Mouse (Mus musculus): Measurements from ENCODE around the gene Oaz3.

Oaz3 gene

DNA sequence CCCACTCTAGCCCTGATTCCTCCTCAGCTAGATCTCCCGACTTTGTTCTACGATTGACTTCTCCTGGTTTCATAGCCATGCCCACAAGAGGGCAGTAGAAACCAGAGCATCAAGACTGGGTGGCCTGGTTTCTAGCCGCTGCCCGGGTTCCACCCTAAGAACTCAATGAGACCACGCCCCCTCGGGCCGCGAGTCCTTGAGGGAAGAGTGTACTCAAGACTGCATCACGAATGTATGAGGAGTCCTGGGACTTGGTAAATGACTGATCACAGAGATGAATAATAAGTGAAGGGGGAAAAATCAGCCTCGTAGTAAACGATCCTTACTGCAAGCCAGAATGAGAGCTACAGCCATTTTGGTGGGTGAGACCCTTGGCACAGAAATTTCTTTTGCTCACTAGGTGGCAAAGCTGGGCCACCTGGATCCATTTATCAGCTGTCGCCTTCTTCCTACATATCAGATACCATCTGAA, 12.8 kb upstream of the Oaz3 start:
- peak; percentile 86 to 90 for DNase-seq

DNA sequence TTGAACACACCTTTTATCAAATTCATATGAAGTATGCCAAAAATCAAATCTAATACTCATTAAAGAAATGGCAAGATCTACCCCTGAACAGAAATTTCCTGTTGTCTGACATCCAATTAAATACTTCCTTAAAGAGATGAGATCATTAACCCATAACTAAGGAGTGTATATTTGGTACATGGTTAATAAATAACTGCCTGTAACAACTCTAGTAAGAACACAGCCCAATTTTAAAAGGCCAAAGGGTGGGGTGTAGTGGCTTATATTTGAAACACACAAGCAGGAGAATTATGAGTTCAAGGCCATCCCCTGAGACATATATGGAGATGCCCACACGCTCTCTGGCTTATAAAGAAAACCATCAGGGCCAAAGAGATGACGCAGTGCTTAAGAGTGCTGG, 5.7 kb upstream of the Oaz3 start:
- no peak for DNase-seq

DNA sequence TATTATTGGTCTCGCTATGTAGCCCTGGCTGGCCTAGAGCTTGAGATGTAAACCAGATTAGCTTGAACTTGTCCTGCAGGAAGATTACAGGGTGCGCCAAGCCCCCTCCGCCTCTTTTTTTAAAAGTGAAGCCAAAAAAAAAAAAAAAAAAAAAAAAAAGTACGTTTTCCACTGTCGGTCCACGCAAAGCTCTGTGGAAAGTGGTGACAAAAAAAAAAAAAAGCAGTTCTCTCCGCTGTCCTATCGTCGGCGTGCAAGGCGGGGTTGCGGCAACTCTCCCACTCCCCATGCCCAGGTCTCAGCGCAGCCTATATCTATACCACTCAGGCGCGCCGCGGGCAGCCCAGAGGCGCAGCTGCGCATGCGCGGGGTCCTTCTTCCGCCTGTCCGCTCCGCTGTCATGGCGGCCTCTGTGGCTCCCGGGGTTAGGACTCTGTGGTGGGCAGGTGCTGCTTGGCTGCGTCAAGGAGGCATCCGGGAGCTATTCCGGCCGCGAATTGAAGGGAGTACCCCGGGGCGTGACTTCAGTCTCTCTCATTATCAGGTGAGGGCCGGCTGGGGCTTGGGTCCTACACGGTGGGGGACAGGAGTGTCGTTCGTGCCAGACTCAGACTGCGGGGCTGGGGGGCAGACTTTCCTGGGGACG, 641 bp downstream of the Oaz3 start, which contains the start of gene Mrpl9:
Mrpl9 (plus strand) TSS at position 368 of the 646 bp plus-strand sequence.
- DNase-seq: peak; percentile 91 to 93

DNA sequence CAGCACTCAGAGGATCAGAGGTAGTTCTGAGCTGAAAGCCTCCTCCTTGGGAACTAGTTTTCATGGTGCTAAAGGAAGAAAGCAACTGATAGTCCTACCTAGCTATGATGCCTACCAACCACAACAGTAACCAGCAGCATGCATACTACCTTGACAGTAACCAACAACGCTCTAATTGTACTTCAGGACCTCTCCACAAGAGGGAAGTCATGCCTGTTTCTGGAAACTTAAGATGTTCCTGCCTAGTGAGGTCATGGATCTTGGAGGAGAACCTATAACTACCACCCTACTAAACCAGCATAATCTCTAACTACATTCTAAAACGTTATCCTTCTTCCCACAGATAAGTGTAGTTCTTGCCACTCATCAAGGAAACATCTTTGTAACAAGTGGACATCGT, 2.5 kb downstream of the Oaz3 start:
- no peak for DNase-seq

DNA sequence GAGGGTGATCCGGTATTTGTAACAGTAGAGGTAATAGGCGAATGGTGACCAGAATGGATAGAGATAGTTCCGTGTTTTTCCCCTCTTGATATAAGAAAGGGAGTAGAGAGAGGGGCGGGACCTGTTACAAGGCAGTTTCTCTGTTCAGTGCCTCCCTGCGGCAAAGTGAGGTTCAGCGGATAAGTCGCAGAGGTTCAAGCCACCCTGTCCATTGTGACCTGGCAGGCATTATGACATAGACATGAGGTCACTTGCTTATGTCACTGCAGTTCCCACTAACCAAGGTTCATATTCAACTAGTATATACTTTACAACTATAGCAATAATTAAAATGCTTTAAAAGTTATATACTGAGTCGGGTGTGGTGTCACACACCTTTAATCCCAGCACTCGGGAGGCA, 7.3 kb downstream of the Oaz3 start:
- DNase-seq: no peak

DNA sequence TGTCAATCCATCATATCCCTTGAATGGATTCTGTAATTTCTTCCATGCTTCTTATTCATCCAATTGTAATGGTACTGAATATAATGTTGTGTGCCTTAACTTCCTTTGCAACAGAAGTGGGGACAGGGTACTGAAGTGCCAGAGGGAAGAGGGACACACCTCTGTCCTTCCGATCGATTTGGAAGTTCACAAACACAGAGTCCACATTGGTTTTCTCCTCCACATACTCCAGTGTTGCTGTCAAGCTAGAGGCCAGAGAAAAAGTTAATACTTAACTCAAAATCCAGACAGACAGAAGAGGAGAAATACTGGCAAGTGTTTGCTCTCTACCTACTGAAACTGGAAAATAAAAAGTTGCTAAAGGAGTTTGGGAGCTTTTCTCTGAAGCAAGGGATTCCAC, 9.4 kb downstream of the Oaz3 start:
- no peak for DNase-seq

DNA sequence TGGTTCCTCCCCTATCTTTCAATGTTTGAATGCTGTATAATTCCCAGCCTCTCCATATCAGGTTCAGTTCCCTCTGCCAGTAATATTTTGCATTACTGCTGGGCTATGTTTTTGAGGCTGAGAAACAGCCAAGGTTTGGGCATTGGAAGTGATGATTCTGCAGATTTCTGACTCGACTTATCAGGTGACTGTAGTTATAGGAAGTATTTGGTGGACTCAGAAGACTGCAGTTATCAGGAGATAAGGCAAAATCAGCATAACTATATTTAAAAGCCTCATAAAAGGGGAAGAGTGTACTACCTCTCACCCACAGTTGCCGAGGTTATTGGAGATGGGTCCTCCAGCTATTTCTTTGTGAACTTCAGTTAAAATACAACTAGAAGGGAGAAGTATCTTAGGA, 12.7 kb downstream of the Oaz3 start:
- no peak for DNase-seq

DNA sequence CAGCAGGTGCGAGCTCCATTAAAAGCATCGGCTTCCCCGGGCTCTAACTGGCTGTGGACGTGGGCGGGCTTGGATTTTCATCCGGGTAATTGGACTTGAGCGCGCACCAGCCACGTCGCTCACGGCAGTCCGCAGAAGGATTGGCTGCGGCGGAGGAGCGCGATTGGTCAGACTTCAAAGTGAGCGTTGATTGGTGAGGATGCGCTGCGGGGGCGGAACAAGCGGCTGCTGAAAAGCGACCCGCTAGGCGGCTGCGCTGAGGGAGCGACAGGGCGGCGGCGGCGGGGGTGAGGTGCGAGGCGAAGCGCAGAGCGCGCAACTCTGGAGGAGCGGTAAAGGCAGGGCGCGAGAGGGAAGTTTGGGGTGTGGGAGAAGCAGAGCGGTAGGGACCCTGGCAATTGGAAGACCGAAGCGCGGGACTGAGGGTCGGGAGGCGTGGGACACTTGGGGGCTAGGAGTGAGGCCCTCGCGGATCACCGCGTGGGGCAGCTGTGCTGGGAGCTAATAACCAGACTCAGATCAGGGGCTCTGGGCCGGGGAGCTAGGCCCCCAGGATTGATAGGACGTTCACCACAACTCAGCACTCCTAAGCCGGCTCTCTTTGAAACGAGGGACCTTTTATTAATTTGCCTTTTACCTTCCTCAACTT, 30.6 kb downstream of the Oaz3 start, which contains the start of gene Tdrkh:
Tdrkh (plus strand) TSS at position 243 of the 649 bp plus-strand sequence.
- DNase-seq: peak; percentile 96

DNA sequence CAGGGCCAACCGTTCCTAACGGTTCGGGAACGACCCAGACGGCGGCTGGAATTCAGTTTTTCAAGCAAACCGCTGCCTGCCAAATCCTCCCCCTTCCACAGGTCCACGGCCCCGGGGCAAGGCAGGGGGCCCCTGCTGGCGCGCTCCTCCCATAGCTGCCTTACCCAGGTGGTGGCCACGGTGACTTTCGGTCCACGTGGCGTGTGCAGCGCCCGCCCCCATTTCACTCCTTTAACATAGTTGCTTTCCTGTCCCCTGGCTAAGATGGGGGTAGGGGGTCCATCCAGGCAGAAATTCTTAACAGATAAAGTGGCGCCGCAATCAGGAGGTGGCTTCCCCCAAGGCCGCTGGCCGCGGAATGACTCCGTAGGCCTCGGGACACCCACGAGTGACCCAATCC, 31.2 kb downstream of the Oaz3 start:
- no peak for DNase-seq

DNA sequence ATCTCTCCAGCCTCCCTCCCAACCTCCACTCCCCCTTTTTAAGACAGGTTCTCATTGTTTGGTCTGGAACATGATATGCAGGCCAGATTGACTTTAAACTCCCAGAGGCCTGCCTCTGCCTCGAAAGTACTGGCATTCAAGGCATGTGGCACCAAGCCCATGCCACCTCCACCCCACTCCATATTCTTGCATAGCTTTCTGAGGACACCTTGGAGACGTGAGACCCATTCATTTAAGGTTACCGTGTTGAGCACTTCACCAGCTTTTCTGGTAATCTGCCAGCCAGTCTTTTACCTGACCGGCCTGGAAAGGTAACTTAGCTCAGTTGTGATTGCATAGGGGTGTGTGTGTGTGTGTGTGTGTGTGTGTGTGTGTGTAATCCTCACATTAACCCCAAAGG, 38.2 kb downstream of the Oaz3 start:
- DNase-seq: peak; percentile 70 to 84

DNA sequence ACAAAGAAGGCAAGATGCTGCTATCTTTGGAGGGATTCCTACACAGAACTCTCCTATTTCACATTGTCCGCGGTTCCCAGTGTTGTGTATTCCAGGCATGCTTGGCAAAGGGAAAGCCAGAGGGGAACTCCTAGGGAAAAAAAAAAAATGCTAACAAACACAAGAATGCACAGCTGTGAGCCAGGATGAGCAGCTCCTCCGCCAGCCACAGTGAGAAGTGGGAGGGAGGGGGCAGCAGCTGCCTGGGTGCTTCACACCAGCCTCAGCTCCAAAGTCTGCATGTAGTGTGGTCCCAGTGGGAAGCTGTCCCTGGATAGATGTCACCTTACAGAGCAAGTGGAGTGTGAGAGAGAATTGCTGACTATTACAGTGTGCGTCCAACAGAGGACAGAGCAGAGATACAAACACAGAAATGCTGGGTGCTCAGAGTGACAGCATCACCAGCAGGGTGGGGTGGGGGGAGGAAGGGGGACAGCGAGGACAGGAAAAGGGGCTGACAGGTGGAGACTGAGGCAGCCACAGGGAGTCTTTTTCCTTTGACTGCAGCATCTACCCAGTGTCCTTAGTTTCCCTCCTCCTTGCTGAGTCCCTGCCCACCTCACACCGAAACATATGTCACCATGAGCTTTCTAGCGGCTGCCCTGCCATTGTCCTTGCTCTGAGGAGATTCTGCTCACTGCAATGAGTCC, 39.2 kb downstream of the Oaz3 start:
- no peak for DNase-seq

DNA sequence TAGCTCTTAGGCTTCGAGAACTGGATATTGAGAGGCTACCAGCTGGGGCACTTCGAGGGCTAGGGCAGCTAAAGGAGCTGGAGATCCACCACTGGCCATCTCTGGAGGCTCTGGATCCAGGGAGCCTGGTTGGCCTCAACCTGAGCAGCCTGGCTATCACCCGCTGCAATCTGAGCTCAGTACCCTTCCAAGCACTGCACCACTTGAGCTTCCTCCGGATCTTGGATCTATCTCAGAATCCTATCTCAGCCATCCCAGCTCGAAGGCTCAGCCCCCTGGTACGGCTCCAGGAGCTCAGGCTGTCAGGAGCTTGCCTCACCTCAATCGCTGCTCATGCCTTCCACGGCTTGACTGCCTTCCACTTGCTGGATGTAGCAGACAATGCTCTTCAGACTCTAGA, 41.3 kb downstream of the Oaz3 start:
- no peak for DNase-seq

DNA sequence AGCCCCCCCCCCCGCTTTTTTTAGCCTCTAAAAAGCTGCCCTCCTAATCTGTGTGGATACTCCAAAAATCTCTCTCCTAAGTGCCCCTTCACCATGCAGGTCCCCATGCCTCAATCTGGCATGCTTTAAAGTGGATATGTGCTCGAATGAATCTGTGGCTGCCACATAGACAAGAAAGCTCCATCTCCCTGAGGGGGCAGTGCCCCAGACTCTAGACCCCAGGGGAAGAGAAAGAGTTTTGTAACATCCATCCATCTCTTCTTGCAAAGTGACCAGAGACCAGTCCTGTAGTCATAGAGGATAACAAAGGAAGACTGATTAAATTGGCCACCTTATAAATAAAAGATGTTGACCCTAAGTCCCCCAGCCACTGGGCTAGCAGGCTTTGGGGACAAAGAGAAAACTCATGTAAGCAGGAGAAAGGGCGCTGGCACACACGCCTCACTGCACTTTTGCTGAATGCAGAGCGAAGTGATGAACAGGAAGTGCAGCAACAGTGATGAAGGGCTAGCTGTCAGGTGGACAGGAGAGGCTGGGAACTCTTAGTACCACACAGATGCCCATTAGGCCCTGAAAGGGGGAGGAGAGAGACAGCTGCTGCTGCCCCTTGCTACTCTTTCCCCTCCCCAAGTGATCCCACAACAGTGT, 43.9 kb downstream of the Oaz3 start:
- DNase-seq: no peak

DNA sequence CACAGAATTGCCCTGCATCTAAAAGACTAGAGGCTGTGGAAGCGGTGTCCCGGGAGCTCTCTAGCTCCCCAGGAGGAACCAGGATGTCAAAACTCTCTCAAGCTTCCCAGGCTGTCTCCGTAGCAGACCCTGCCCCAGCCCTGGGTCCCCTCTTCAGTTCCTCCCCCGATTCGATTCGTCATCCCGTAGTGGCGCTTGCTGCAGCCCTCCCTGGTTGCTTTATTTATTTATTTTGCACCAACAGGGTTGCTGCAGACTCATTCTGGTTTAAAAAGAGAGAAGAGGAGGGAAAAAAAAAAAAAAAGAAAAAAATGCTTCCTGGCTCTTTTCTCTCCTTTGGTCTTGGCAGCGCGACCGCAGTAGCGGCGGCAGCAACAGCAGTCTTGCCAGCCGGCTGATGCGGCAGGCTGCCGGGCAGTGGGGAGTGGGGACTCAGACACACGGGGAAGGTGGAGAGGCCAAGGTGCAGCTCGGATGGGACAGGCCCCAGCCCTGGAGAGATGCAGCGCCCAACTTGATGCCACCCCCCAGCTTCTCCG, 44.7 kb downstream of the Oaz3 start:
- no peak for DNase-seq

DNA sequence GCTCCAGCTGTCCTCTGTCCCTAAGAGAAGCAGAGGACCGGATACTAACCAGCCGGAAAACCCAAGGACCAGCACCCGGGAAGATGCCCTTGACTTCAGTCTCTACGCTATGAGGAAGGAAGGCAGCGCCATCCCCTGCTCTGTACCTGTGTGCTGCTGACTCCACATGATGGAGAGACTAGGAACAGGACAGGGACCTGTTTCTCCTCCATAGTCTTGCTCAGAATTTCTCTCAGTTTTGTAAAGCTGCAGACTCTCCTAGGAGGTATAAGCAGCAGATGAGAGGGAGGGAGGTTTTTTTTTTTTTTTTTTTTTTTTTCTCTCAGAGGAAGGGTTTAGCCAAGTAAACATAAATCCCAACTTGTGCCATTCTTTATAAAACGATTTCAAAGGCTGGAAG, 45.5 kb downstream of the Oaz3 start, which contains the start of gene Lingo4:
Lingo4 (plus strand) TSS at position 301 of the 400 bp plus-strand sequence.
- no peak for DNase-seq

DNA sequence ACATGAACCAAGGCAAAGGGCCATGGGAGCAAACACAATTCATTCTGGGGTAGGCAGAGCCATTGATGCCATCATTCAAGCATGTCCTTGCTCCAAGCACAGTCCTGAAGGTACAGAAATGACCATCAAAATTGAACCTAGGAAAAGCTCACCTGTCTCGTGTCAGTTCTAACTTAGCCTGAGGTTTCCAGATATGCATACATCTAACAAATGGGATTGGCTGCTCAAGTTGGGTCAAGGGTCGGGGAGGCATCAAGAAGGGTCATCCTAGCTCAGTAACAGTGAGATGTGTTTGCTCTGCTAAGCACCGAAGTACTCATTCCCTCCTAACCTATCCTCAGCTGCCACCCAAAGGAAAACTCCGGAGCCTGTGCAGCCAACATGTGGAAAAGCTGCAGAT, 46.9 kb downstream of the Oaz3 start:
- DNase-seq: no peak

DNA sequence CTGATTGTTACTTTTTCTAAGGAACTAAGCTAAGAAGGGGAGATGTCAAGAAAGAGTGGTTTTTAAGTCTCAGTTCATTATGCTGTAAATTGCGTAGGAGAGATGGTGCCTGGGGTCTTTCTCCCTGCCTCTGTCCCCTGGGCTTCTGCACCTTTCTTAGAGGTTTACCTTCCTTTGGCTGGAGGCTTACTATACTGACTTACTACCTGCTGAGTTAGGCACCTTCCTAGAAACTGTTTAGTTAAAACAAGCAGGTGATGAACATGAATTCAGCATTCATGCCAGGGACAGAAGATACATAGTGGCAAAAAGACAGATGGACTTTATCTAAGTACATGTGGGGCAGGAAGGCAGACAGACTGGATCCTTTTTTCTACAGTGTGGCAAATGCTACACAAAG, 47.4 kb downstream of the Oaz3 start:
- no peak for DNase-seq

DNA sequence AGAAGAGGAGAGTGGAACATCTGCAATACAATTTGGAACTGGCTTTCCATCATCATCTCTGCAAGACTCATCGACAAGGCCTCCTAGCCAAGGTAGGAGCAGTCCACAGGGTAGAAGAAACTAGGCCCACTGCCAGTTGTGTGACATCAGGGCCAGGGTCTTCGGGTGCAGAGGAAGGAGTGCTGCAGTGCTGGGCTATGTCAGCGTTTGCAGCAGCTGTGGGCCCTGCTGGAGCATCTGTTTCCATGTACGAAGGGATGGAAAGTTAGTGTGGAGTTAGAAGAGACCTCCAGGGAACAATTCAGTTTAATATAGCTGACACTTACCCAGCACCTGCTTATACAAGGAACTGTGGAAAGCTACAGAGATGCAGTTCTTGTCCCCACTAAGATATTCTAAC, 50.7 kb downstream of the Oaz3 start:
- DNase-seq: no peak

DNA sequence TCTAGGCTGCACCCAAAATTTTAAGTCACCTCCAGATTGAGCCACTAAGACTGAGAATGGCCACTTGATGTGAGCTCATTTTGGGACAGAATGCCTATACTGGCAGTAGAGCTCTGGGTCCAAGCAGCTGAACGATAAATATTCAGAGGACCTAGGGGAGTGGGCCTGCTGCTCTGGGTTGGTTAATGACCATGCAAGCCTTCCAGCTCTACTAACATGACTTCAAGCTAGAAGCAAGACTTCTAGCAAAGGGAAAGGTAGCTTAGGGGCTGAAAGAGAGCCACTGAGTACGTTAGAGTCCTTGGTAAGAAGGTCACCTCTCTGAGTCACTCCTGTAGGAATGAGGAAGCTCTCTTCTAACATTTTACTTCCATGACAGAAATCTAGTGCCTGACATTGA, 51.6 kb downstream of the Oaz3 start:
- DNase-seq: no peak

DNA sequence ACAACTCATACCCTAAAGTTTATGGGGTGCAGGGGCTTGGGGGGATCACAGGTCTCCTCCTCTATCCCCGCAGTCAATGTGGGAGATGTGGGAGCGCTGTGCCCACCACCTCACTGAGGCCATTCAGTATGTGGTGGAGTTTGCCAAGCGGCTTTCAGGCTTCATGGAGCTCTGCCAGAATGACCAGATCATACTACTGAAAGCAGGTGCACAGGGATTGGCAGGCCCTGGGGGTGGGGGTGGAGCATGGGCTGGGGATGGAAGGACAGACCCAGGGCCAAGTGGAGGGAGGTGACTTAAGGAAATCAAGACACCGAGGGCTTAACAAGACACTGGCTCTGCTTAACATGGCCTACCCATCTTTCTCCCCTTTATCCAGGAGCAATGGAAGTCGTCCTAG, 52.7 kb downstream of the Oaz3 start:
- DNase-seq: no peak

DNA sequence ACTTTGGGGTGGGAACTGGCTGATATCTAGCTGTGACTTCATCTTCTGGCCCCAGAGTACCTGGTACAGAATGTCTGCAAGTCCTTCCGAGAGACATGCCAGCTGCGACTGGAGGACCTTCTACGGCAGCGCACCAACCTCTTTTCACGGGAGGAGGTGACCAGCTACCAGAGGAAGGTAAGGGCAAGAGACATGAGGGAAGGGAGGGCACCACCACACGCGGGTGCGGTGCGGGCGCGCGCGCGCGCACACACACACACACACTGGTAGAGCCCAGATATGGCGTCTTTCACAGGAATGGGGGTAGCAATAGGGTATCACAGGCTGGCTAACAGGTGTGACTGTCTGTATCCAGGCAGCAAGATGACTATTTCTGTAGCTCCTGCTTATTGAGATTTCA, 54.3 kb downstream of the Oaz3 start:
- no peak for DNase-seq

DNA sequence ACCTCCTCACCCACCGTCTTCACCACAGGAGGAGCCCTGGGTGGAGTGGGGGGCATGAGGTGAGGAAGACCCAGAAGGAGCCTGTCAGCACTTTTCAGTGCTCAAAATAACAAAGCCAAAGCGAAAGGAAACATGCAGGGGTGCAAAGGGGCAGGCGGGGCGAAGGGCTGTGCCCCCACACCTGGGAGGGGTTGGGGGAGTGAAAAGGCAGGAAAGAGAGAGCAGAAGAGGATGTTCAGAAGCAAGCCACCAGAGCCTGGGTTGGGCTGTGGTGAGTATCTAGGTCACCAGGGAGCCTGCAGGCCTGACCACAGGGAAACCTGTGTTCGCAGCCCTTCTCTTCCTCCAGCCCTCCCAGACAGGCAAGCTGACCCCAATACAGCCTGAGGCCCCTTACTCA, 55.7 kb downstream of the Oaz3 start:
- no peak for DNase-seq

DNA sequence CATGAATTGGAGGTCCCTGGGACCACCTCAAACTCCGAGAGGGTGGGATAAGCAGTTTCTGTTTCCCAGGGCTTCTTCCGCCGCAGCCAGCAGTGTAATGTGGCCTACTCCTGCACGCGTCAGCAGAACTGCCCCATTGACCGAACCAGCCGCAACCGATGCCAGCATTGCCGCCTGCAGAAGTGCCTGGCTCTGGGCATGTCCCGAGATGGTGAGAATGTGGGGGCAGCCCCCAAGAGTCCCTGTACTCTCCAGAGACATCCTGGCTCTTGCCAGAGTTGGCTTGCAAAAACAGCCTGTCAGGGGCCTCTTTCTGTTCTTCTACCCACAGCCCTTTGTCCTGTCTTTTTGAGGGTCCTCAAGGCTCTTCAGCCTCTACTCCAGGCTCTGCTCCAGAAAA, 56.3 kb downstream of the Oaz3 start:
- no peak for DNase-seq

Data from lung, adult 18-20 months (tissue).